Mouse (Mus musculus): Measurements from ENCODE around the gene 4921539E11Rik. TPM values are rescaled to one million over a fixed set of nuclear protein-coding genes. Genes with fewer than 3 reads are reported as not detected.

4921539E11Rik gene
- polyA plus RNA-seq, 1 experiment from 2014 or later, result not detected

DNA sequence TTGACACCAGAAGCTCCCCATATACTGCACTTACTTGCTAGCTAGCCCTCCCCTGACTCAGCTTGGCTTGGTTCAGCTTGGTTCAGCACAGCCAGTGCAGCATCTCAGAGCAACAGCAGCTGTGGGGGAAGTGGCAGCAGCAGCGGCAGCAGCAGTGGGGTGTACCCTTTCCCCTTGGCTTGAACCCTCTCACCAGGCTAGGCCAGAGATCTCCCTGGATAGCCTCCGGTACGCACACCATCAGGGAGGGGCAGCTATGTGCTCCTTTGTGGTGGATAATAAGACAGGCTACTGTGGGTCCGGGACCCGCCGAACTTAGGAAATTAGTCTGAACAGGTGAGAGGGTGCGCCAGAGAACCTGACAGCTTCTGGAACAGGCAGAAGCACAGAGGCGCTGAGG, 17.6 kb downstream of the 4921539E11Rik start:
- Histone ChIP-seq H3K9ac (no peak overlapping the region), H3K27me3 (no peaks in the 10 kb centered on the region), H3K27ac (no peak overlapping the region), H3K4me2 (no peak overlapping the region), H3K4me3 (replicated peaks) (no peak overlapping the region), H3K36me3 (no peaks in the 10 kb centered on the region), H3K4me1 (no peaks in the 10 kb centered on the region), H3K9me3 (replicated peaks) (no peaks in the 10 kb centered on the region)
- 78% methylated on average over 8 of the region's 8 CpGs for WGBS
- ATAC-seq (replicated peaks; ENCODE audit: low FRiP score), result no peak

GRCm38 (mm10) chr4:103269336-103269735, 21.3 kb downstream of the 4921539E11Rik start:
- no peak overlapping the region for H3K9ac ChIP-seq
- no peaks in the 10 kb centered on the region for H3K27me3 ChIP-seq
- H3K4me1 ChIP-seq, result no peaks in the 10 kb centered on the region
- 88% methylated on average over 4 of the region's 4 CpGs for WGBS
- H3K9me3 ChIP-seq (replicated peaks), result no peaks in the 10 kb centered on the region
- H3K4me2 ChIP-seq, result no peak overlapping the region
- no peak overlapping the region for H3K27ac ChIP-seq
- no peak for ATAC-seq (replicated peaks; ENCODE audit: low FRiP score)
- no peaks in the 10 kb centered on the region for H3K36me3 ChIP-seq
- H3K4me3 ChIP-seq (replicated peaks), result no peak overlapping the region

DNA sequence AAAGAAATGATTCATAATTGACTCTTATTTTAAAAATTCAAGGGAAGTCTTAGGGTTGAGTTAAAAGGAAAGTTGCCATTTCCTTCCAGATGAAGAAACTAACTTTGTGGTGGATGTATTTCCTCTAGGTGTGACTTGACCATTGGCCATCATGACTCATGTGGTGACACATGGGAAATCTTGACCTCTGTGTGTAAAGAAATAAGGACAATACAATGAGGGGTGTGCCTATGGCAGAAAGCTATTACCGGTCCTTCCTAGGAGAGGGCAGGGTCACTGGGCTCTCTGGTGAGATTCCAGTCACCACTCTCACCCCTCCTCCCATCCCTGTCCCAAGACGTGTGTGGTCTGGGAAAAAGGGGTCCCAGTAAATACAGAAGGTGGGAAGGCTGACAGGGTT, 25.5 kb downstream of the 4921539E11Rik start:
- no peak for ATAC-seq (replicated peaks; ENCODE audit: low FRiP score)
- WGBS, result 54% methylated on average over 2 of the region's 2 CpGs

DNA sequence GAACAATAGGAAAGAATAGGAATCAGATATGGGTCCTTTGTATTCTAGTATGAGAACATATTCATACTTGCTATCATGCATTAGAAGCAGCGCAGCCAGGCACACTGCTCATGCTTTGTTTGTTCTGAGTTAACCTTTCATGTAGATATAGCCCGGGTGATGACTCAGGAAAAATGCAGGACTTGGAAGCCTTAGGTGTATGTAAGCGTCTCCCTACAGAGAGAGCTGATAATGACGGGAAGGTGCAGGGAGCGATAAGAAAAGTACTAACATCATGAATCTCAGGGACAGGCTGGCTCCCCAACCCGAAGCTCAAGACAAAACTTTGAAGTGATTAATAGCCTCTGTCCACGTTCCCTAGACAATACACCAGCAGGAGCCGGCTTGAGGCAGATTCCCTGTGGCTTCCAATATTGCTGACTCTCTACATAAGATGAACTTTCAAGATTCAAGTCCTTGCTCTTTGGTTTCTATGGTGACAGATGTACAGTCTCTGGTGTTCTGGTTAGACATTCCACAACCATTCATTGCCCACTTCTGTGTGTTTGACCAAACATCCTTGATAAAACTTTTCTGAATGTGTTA, 26.8 kb downstream of the 4921539E11Rik start:
- Histone ChIP-seq H3K27me3 (no peaks in the 10 kb centered on the region), H3K27ac (no peak overlapping the region), H3K36me3 (no peaks in the 10 kb centered on the region), H3K9me3 (replicated peaks) (no peaks in the 10 kb centered on the region), H3K4me3 (replicated peaks) (no peak overlapping the region), H3K4me1 (no peaks in the 10 kb centered on the region), H3K9ac (no peak overlapping the region), H3K4me2 (no peak overlapping the region)
- ATAC-seq (replicated peaks; ENCODE audit: low FRiP score), result no peak
- WGBS, result 23% methylated on average over 8 of the region's 8 CpGs

More for the DNA sequence above, 25.5 kb downstream of the 4921539E11Rik start:
- Histone ChIP-seq H3K9me3 (replicated peaks) (no peaks in the 10 kb centered on the region), H3K4me1 (no peaks in the 10 kb centered on the region), H3K9ac (no peak overlapping the region), H3K36me3 (no peaks in the 10 kb centered on the region), H3K27ac (no peak overlapping the region), H3K4me3 (replicated peaks) (no peak overlapping the region), H3K27me3 (no peaks in the 10 kb centered on the region), H3K4me2 (no peak overlapping the region)

DNA sequence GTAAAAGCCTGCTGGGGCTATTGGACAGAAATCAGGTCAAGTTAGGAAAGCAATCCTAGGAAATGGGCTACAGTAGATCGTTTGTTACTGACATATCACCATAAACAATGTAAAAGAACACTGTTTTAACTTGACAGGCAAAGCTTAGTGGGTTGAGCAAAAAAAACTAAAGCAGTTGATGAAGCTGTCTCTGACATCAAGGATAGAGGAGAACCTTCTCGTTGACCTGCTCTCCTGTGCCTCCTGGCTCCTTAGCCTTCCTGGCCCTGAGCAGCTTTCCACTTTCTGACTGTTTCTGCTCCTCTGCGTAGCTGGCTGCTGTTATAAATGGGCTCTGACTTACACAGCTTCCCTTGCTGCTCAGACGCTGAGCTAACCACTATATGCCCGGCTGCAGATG, 27.3 kb downstream of the 4921539E11Rik start:
- H3K9ac ChIP-seq, result no peak overlapping the region

GRCm38 (mm10) chr4:103258817-103259216, 31.8 kb downstream of the 4921539E11Rik start:
- ATAC-seq (replicated peaks; ENCODE audit: low FRiP score), result no peak

More for the DNA sequence above, 27.3 kb downstream of the 4921539E11Rik start:
- Histone ChIP-seq H3K9me3 (replicated peaks) (no peaks in the 10 kb centered on the region), H3K4me3 (replicated peaks) (no peak overlapping the region), H3K27me3 (no peaks in the 10 kb centered on the region), H3K27ac (no peak overlapping the region), H3K36me3 (no peaks in the 10 kb centered on the region), H3K4me2 (no peak overlapping the region), H3K4me1 (no peaks in the 10 kb centered on the region)
- WGBS, result 29% methylated on average over 5 of the region's 5 CpGs
- ATAC-seq (replicated peaks; ENCODE audit: low FRiP score), result 0 out of 2 replicates have a peak, but pooled peaks have one; percentile 4

DNA sequence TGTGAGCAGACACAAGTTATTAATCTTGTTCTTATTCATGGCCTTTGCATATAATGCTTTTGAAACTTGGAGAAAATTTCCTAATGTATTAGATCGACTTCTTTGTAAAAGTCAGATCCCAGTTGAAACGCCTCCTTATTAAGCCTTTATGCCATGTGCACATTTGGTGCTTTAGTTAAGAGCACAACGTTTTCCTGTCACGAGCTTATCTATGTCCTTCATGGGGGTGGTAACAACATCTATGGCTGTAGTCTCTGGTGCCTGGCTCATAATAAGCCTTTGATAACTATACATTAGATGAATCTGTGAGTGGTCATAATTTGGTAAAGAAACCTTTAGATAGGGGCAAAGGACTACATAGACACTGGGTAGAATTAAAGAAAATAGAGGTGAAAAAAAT, 36.8 kb downstream of the 4921539E11Rik start:
- no peak overlapping the region for H3K9ac ChIP-seq
- WGBS, result 77% methylated on average over 4 of the region's 4 CpGs

More at GRCm38 (mm10) chr4:103258817-103259216, 31.8 kb downstream of the 4921539E11Rik start:
- H3K4me3 ChIP-seq (replicated peaks), result no peak overlapping the region
- H3K9me3 ChIP-seq (replicated peaks), result no peaks in the 10 kb centered on the region
- no peak overlapping the region for H3K4me2 ChIP-seq
- no peaks in the 10 kb centered on the region for H3K4me1 ChIP-seq
- H3K27ac ChIP-seq, result no peak overlapping the region
- H3K9ac ChIP-seq, result no peak overlapping the region
- 89% methylated on average over 3 of the region's 3 CpGs for WGBS
- no peaks in the 10 kb centered on the region for H3K27me3 ChIP-seq
- no peaks in the 10 kb centered on the region for H3K36me3 ChIP-seq

GRCm38 (mm10) chr4:103249436-103250085, 41.1 kb downstream of the 4921539E11Rik start:
- Histone ChIP-seq H3K4me2 (no peak overlapping the region), H3K27ac (no peak overlapping the region), H3K4me3 (replicated peaks) (no peak overlapping the region), H3K4me1 (no peaks in the 10 kb centered on the region), H3K9ac (no peak overlapping the region), H3K27me3 (no peaks in the 10 kb centered on the region), H3K36me3 (no peaks in the 10 kb centered on the region), H3K9me3 (replicated peaks) (no peaks in the 10 kb centered on the region)
- 58% methylated on average over 6 of the region's 6 CpGs for WGBS
- ATAC-seq (replicated peaks; ENCODE audit: low FRiP score), result no peak

More for the DNA sequence above, 36.8 kb downstream of the 4921539E11Rik start:
- H3K4me2 ChIP-seq, result no peak overlapping the region
- no peaks in the 10 kb centered on the region for H3K36me3 ChIP-seq
- H3K4me3 ChIP-seq (replicated peaks), result no peak overlapping the region
- no peaks in the 10 kb centered on the region for H3K9me3 ChIP-seq (replicated peaks)
- no peaks in the 10 kb centered on the region for H3K27me3 ChIP-seq
- H3K27ac ChIP-seq, result no peak overlapping the region
- no peak for ATAC-seq (replicated peaks; ENCODE audit: low FRiP score)
- no peaks in the 10 kb centered on the region for H3K4me1 ChIP-seq

- WGBS, result 86% methylated on average over 2 of the region's 2 CpGs
Measured at GRCm38 (mm10) chr4:103247813-103248212, 42.9 kb downstream of the 4921539E11Rik start.

GRCm38 (mm10) chr4:103247249-103247648, 43.4 kb downstream of the 4921539E11Rik start:
- ATAC-seq (replicated peaks; ENCODE audit: low FRiP score), result no peak
- no peak overlapping the region for H3K27ac ChIP-seq
- H3K9ac ChIP-seq, result no peak overlapping the region
- 85% methylated on average over 3 of the region's 3 CpGs for WGBS
- H3K4me2 ChIP-seq, result no peak overlapping the region
- H3K4me3 ChIP-seq (replicated peaks), result no peak overlapping the region
- H3K27me3 ChIP-seq, result no peaks in the 10 kb centered on the region
- H3K9me3 ChIP-seq (replicated peaks), result no peaks in the 10 kb centered on the region
- H3K36me3 ChIP-seq, result no peaks in the 10 kb centered on the region
- H3K4me1 ChIP-seq, result no peaks in the 10 kb centered on the region

More at GRCm38 (mm10) chr4:103247813-103248212, 42.9 kb downstream of the 4921539E11Rik start:
- no peak overlapping the region for H3K4me2 ChIP-seq
- no peak overlapping the region for H3K4me3 ChIP-seq (replicated peaks)
- H3K9ac ChIP-seq, result no peak overlapping the region
- H3K4me1 ChIP-seq, result no peaks in the 10 kb centered on the region
- H3K36me3 ChIP-seq, result no peaks in the 10 kb centered on the region
- H3K27ac ChIP-seq, result no peak overlapping the region
- H3K27me3 ChIP-seq, result no peaks in the 10 kb centered on the region
- no peaks in the 10 kb centered on the region for H3K9me3 ChIP-seq (replicated peaks)
- ATAC-seq (replicated peaks; ENCODE audit: low FRiP score), result no peak

GRCm38 (mm10) chr4:103232156-103232555, 58.5 kb downstream of the 4921539E11Rik start:
- Histone ChIP-seq H3K9ac (no peak overlapping the region), H3K27me3 (no peaks in the 10 kb centered on the region), H3K27ac (no peak overlapping the region), H3K9me3 (replicated peaks) (no peaks in the 10 kb centered on the region), H3K4me2 (no peak overlapping the region), H3K4me3 (replicated peaks) (no peak overlapping the region), H3K4me1 (no peaks in the 10 kb centered on the region), H3K36me3 (no peaks in the 10 kb centered on the region)
- ATAC-seq (replicated peaks; ENCODE audit: low FRiP score), result no peak
- WGBS, result 62% methylated on average over 2 of the region's 2 CpGs

DNA sequence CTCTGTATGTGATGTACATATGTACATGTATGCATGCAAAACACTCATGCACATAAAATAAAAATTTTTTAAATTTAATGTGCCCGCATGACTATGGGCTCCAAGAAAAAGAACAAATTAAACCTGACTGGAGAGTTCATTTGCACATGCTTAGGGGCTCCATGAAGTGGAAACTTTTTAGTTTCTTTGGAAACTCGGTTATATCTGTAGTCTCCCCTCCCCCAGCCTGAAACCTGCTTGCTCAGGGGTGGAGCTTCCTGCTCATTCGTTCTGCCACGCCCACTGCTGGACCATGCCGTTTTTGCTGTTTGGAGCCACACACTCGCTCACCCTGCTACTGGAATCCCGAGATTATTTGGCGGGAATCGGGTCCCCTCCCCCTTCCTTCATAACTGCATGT, 67.8 kb downstream of the 4921539E11Rik start:
- peaks cover 9% of the 10 kb centered on the region; the same call in 1 of the 2 replicates for H3K4me1 ChIP-seq
- H3K4me2 ChIP-seq, result 0 out of 2 replicates have a peak overlapping the region, but pooled peaks have one; percentile 15
- H3K9me3 ChIP-seq (replicated peaks), result no peaks in the 10 kb centered on the region
- H3K27me3 ChIP-seq, result no peaks in the 10 kb centered on the region
- no peak for ATAC-seq (replicated peaks; ENCODE audit: low FRiP score)
- no peaks in the 10 kb centered on the region for H3K36me3 ChIP-seq
- WGBS, result 44% methylated on average over 9 of the region's 9 CpGs
- no peak overlapping the region for H3K27ac ChIP-seq
- H3K9ac ChIP-seq, result no peak overlapping the region
- no peak overlapping the region for H3K4me3 ChIP-seq (replicated peaks)
